Mouse (Mus musculus): ENCODE measurements around the gene 4930563M21Rik.

DNA sequence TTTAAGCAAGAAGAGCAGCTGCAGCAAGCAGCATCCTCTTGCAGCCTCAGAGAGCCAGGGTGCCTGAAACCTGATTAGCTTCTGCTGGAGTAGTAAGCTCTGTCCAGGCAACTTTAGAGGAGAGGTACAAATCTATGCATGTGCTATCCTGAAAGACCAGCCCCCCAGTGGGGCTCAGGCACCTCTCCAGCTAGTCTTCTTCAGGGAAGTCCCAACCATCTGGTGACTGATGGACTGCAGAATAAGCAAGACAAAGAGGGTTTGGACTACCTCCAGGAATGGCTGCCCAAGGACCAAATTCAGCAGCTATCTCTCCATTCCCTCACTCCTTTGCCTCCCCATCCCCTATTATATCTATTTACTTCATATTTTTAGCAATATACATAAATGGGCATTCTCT, 69.0 kb downstream of the 4930563M21Rik start:
- TF ChIP-seq CTCF (conservative IDR thresholded peaks at IDR 0.05; ENCODE audit: low read length) (no peak), POU5F1 (IDR thresholded peaks at IDR 0.05; ENCODE audit: borderline replicate concordance, low read length) (no peak)
